Mouse (Mus musculus) gastrocnemius, postnatal 25 days (tissue): Measurements from ENCODE around the gene Nfu1. TPM values are rescaled to one million over a fixed set of nuclear protein-coding genes. Genes with fewer than 3 reads are reported as not detected.
A peak's percentile ranks its signal among the peaks of the same experiment; 100 is the strongest.

Source experiments
- DNase-seq: peaks from one replicate; pipeline ENCODE4 v3.0.0; 2022
- long read RNA-seq, 2 experiments: library from polyadenylated mRNA; stranded (forward); transcript quantifications; one replicate each; pipeline ENCODE4 v2.0.0; 2021
- total RNA-seq, 2 experiments: library from RNA; stranded (reverse); gene quantifications; 1 replicate in 1 of 2; 2 replicates in 1 of 2; pipeline ENCODE4 v1.2.3; 2021

Nfu1 gene
- total RNA-seq: 10 to 100 TPM; 55.5 to 56.5 TPM
- long read RNA-seq, experiment 1, transcript Nfu1-208 (2 exons, 829 nt): minor isoform, 5 of 163 reads
- long read RNA-seq, experiment 1, transcript Nfu1-202 (8 exons, 950 nt): major isoform, 119 of 163 reads
- long read RNA-seq, experiment 1, transcript Nfu1-201 (8 exons, 948 nt): minor isoform, 16 of 163 reads
- long read RNA-seq, experiment 1, partial matches to known transcripts: 7 of 163 reads
- long read RNA-seq, experiment 1, other reads (novel, unspliced or antisense): 16 of 163 reads
- long read RNA-seq, experiment 2, transcript Nfu1-202 (8 exons, 950 nt): major isoform, 99 of 131 reads
- long read RNA-seq, experiment 2, transcript Nfu1-201 (8 exons, 948 nt): minor isoform, 11 of 131 reads
- long read RNA-seq, experiment 2, transcript Nfu1-208 (2 exons, 829 nt): minor isoform, 5 of 131 reads
- long read RNA-seq, experiment 2, partial matches to known transcripts: 7 of 131 reads
- long read RNA-seq, experiment 2, other reads (novel, unspliced or antisense): 9 of 131 reads

GRCm38 (mm10) chr6:87008887-87009286 is at the start of gene Nfu1:
TSS of gene Nfu1 (plus strand) at chr6:87009236.
- DNase-seq: no peak

GRCm38 (mm10) chr6:86963987-86964685 is 44.9 kb upstream of the Nfu1 start:
- no peak for DNase-seq

- no peak for DNase-seq
Observed at GRCm38 (mm10) chr6:86967166-86967565, 41.9 kb upstream of the Nfu1 start.

- DNase-seq: no peak
Observed at GRCm38 (mm10) chr6:86973956-86974355, 35.1 kb upstream of the Nfu1 start.

GRCm38 (mm10) chr6:86978156-86978908 is 30.7 kb upstream of the Nfu1 start:
- no peak for DNase-seq

- DNase-seq: no peak
Observed at GRCm38 (mm10) chr6:86978909-86979265, 30.1 kb upstream of the Nfu1 start.

- DNase-seq: no peak
Observed at GRCm38 (mm10) chr6:86981206-86981605, 27.8 kb upstream of the Nfu1 start.

- no peak for DNase-seq
Observed at GRCm38 (mm10) chr6:86985314-86986106, 23.5 kb upstream of the Nfu1 start.

- DNase-seq: no peak
Observed at GRCm38 (mm10) chr6:86989576-86989975, 19.5 kb upstream of the Nfu1 start.

- DNase-seq: no peak
Observed at GRCm38 (mm10) chr6:86991041-86991440, 18.0 kb upstream of the Nfu1 start.

- DNase-seq: no peak
Observed at GRCm38 (mm10) chr6:86992349-86992748, 16.7 kb upstream of the Nfu1 start.

- DNase-seq: no peak
Observed at GRCm38 (mm10) chr6:86994254-86994653, 14.8 kb upstream of the Nfu1 start.

- DNase-seq: no peak
Observed at GRCm38 (mm10) chr6:86996629-86997307, 12.3 kb upstream of the Nfu1 start.

GRCm38 (mm10) chr6:86997360-86997759 is 11.7 kb upstream of the Nfu1 start:
- no peak for DNase-seq

GRCm38 (mm10) chr6:87001995-87002394 is 7.0 kb upstream of the Nfu1 start:
- no peak for DNase-seq

- DNase-seq: peak; percentile 72
Observed at GRCm38 (mm10) chr6:87002521-87003055, 6.4 kb upstream of the Nfu1 start.

- DNase-seq: no peak
Observed at GRCm38 (mm10) chr6:87004099-87004498, 4.9 kb upstream of the Nfu1 start.

- DNase-seq: no peak
Observed at GRCm38 (mm10) chr6:87005577-87005976, 3.5 kb upstream of the Nfu1 start.

GRCm38 (mm10) chr6:87009692-87010328 is 774 bp downstream of the Nfu1 start:
- DNase-seq: peak; percentile 90

GRCm38 (mm10) chr6:87016916-87017315 is 7.9 kb downstream of the Nfu1 start:
- DNase-seq: no peak
